Mouse (Mus musculus): ENCODE data around the gene Scube1. TPM values are rescaled to one million over a fixed set of nuclear protein-coding genes. Genes with fewer than 3 reads are reported as not detected.
A peak's percentile ranks its signal among the peaks of the same experiment; 100 is the strongest.

The Scube1 gene
- total and polyA plus RNA-seq, 3 experiments, result not detected

- no peaks in the 10 kb centered on the region for H3K36me3 ChIP-seq (ENCODE audit: control insufficient read depth in 1 of 2, insufficient read depth in 2 of 2, low read length in 2 of 2)
- H3K4me1 ChIP-seq (ENCODE audit: control insufficient read depth in 1 of 2, insufficient read depth in 2 of 2, low read length in 2 of 2), result peaks cover 0 to 2% of the 10 kb centered on the region in 2 experiments; a peak in 1 of 4 replicates
- peaks cover 6% of the 10 kb centered on the region for H3K79me2 ChIP-seq (ENCODE audit: control insufficient read depth, insufficient read depth, low read length, poor library complexity)
- H3K9ac ChIP-seq (ENCODE audit: control insufficient read depth, low read depth, low read length, poor library complexity, severe bottlenecking), result peak overlapping the region; percentile 98
- H3K9me3 ChIP-seq (replicated peaks; ENCODE audit: insufficient read depth, low read length), result no peaks in the 10 kb centered on the region
- H3K4me3 ChIP-seq (ENCODE audit: control insufficient read depth in 1 of 2, insufficient read depth in 1 of 2, low read depth in 2 of 2, low read length in 2 of 2), result peak overlapping the region; percentile 65 to 91
- peak; percentile 92 for DNase-seq (ENCODE audit: low read depth, low spot score)
- H3K27me3 ChIP-seq (ENCODE audit: control insufficient read depth in 1 of 2, insufficient read depth in 2 of 2, low read length in 2 of 2), result no peaks in the 10 kb centered on the region
- H3K27ac ChIP-seq (ENCODE audit: control insufficient read depth, low read depth, low read length), result peak overlapping the region; percentile 84
- peak; percentile 95 for TF ChIP-seq NELFE (IDR thresholded peaks at IDR 0.05; ENCODE audit: low read depth, low read length)
- TF ChIP-seq ETS1 (IDR thresholded peaks at IDR 0.05; ENCODE audit: low read depth, low read length), result 0 out of 2 replicates have a peak, but pooled peaks have one; percentile 26
- peak in 1 of 2 experiments; percentile 15; a peak in 1 of 4 replicates for TF ChIP-seq EP300 (IDR thresholded peaks at IDR 0.05; ENCODE audit: low read depth in 1 of 2, low read length in 2 of 2)
- TF ChIP-seq ZC3H11A (IDR thresholded peaks at IDR 0.05; ENCODE audit: low read depth, low read length), result no peak
- TF ChIP-seq POLR2AphosphoS5 (IDR thresholded peaks at IDR 0.05; ENCODE audit: borderline replicate concordance, low read depth, low read length), result no peak
- TF ChIP-seq BHLHE40 (IDR thresholded peaks at IDR 0.05; ENCODE audit: borderline replicate concordance, low read depth, low read length), result no peak
- peak; percentile 48; the same call in 1 of the 2 replicates for TF ChIP-seq MAX (IDR thresholded peaks at IDR 0.05; ENCODE audit: low read length)
- peak; percentile 90 to 94 for TF ChIP-seq POLR2A (IDR thresholded peaks at IDR 0.05; ENCODE audit: control insufficient read depth in 1 of 2, insufficient read depth in 1 of 2, low read depth in 1 of 2, low read length in 2 of 2, poor library complexity in 1 of 2)
- no peak for TF ChIP-seq MAFK (IDR thresholded peaks at IDR 0.05; ENCODE audit: borderline replicate concordance, low read depth, low read length)
- no peak for TF ChIP-seq GATA1 (IDR thresholded peaks at IDR 0.05; ENCODE audit: low read depth, low read length)
- TF ChIP-seq MYC (IDR thresholded peaks at IDR 0.05; ENCODE audit: low read depth, low read length), result no peak
- no peak for TF ChIP-seq ZKSCAN1 (IDR thresholded peaks at IDR 0.05; ENCODE audit: low read depth, low read length)
- TF ChIP-seq RCOR1 (IDR thresholded peaks at IDR 0.05; ENCODE audit: low read depth, low read length), result no peak
- TF ChIP-seq MXI1 (IDR thresholded peaks at IDR 0.05; ENCODE audit: low read depth, low read length), result peak; percentile 50; the same call in 1 of the 2 replicates
- no peak for TF ChIP-seq MAZ (IDR thresholded peaks at IDR 0.05; ENCODE audit: low read depth, low read length)
- TF ChIP-seq MYB (IDR thresholded peaks at IDR 0.05; ENCODE audit: low read depth, low read length), result peak; percentile 51
- TF ChIP-seq TBP (IDR thresholded peaks at IDR 0.05; ENCODE audit: low read depth, low read length), result peak; percentile 90
- TF ChIP-seq SMC3 (IDR thresholded peaks at IDR 0.05; ENCODE audit: low read depth, low read length), result no peak
- peak; percentile 86 for TF ChIP-seq ZNF384 (IDR thresholded peaks at IDR 0.05; ENCODE audit: low read depth, low read length)
- TF ChIP-seq KAT2A (conservative IDR thresholded peaks at IDR 0.05; ENCODE audit: low read depth, low read length), result peak; percentile 50; the same call in 1 of the 2 replicates
- no peak for TF ChIP-seq JUND (IDR thresholded peaks at IDR 0.05; ENCODE audit: low read depth, low read length)
- TF ChIP-seq ELF1 (IDR thresholded peaks at IDR 0.05; ENCODE audit: low read depth, low read length), result peak; percentile 63; the same call in 1 of the 2 replicates
- no peak for TF ChIP-seq CTCF (IDR thresholded peaks at IDR 0.05 in 2 of 3, conservative IDR thresholded peaks at IDR 0.05 in 1 of 3; ENCODE audit: control insufficient read depth in 1 of 3, insufficient read depth in 1 of 3, low read depth in 2 of 3, low read length in 3 of 3, poor library complexity in 1 of 3, severe bottlenecking in 1 of 3)
- TF ChIP-seq RAD21 (IDR thresholded peaks at IDR 0.05; ENCODE audit: low read depth, low read length), result no peak
- TF ChIP-seq NRF1 (IDR thresholded peaks at IDR 0.05; ENCODE audit: insufficient read depth, low read depth, low read length, poor library complexity, severe bottlenecking), result peak; percentile 82
- 0 out of 2 replicates have a peak, but pooled peaks have one; percentile 55 for TF ChIP-seq CHD1 (IDR thresholded peaks at IDR 0.05; ENCODE audit: low read depth, low read length)
- peak; percentile 76; the same call in 1 of the 2 replicates for TF ChIP-seq POLR2AphosphoS2 (IDR thresholded peaks at IDR 0.05; ENCODE audit: low read length)
- no peak for TF ChIP-seq E2F4 (IDR thresholded peaks at IDR 0.05; ENCODE audit: borderline replicate concordance, low read depth, low read length)
- TF ChIP-seq TCF12 (IDR thresholded peaks at IDR 0.05; ENCODE audit: low read depth, low read length), result peak; percentile 82
- no peak for TF ChIP-seq USF1 (IDR thresholded peaks at IDR 0.05; ENCODE audit: low read depth, low read length)
- TF ChIP-seq GABPA (IDR thresholded peaks at IDR 0.05; ENCODE audit: low read depth, low read length), result no peak
- TF ChIP-seq TAL1 (IDR thresholded peaks at IDR 0.05; ENCODE audit: low read length), result no peak
- TF ChIP-seq SIN3A (IDR thresholded peaks at IDR 0.05; ENCODE audit: low read length), result peak; percentile 67
- peak; percentile 82 for TF ChIP-seq HCFC1 (IDR thresholded peaks at IDR 0.05; ENCODE audit: low read depth, low read length)
- TF ChIP-seq USF2 (IDR thresholded peaks at IDR 0.05; ENCODE audit: borderline replicate concordance in 1 of 2, insufficient read depth in 1 of 2, low read depth in 1 of 2, low read length in 2 of 2), result no peak
Observed at GRCm38 (mm10) chr15:83555161-83555974, 169.5 kb downstream of the Scube1 start.
